Mouse (Mus musculus) olfactory bulb, adult 2 months (tissue): ENCODE measurements at regions not wholly inside any gene's neighbourhood (a gene's known extent, or its start where the extent isn't known, plus 50 kb on each side); places are given as distances from the start of the nearest gene placed in this dataset.

Experiments used
- H3K27ac ChIP-seq: fragments of 200-500 bp; 2 replicates; pipeline ENCODE4 v1.5.1; 2012; ENCODE audit warnings: low read depth, low read length; ENCODE audit not compliant: insufficient read depth
- H3K4me1 ChIP-seq: fragments of 200-500 bp; 2 replicates; pipeline ENCODE4 v1.6.1; 2012; ENCODE audit warnings: low read length; ENCODE audit not compliant: control insufficient read depth, insufficient read depth
- H3K4me3 ChIP-seq: fragments of 200-500 bp; 2 replicates; pipeline ENCODE4 v1.5.1; 2012; ENCODE audit warnings: mild to moderate bottlenecking, low read depth, low read length, moderate library complexity; ENCODE audit not compliant: insufficient read depth
- CTCF ChIP-seq: fragments of 200-500 bp; IDR thresholded peaks from 2 replicates; pipeline ENCODE4 v1.5.1; 2012; ENCODE audit warnings: low read depth, mild to moderate bottlenecking, low read length, moderate library complexity; ENCODE audit not compliant: insufficient read depth
- POLR2A ChIP-seq: fragments of 200-500 bp; IDR thresholded peaks from 2 replicates; pipeline ENCODE4 v1.6.1; 2012; ENCODE audit warnings: mild to moderate bottlenecking, low read depth, low read length, moderate library complexity; ENCODE audit not compliant: insufficient read depth
- WGBS: fragments of 180-500 bp; shearing (Covaris S2); methylation state at CpG from one replicate; pipeline ENCODE4 v1.1.7; 2018; 5-methylcytosine and 5-hydroxymethylcytosine counted together

GRCm38 (mm10) chr2:117440801-117441281, 98.0 kb upstream of the Rasgrp1 start:
- H3K4me3 ChIP-seq, result no peak overlapping the region
- WGBS, result 88% methylated on average over 7 of the region's 7 CpGs

GRCm38 (mm10) chr2:117442862-117443261, 100.1 kb upstream of the Rasgrp1 start:
- 90% methylated on average over 4 of the region's 4 CpGs for WGBS
- peaks cover 4% of the 10 kb centered on the region for H3K4me1 ChIP-seq
- no peak overlapping the region for H3K27ac ChIP-seq
- H3K4me3 ChIP-seq, result no peak overlapping the region
- TF ChIP-seq CTCF (no peak), POLR2A (no peak)

More at GRCm38 (mm10) chr2:117440801-117441281, 98.0 kb upstream of the Rasgrp1 start:
- TF ChIP-seq CTCF (no peak), POLR2A (no peak)
- Histone ChIP-seq H3K27ac (no peak overlapping the region), H3K4me1 (peaks cover 8% of the 10 kb centered on the region)

- H3K4me3 ChIP-seq, result no peak overlapping the region
- WGBS, result 30% methylated on average over 5 of the region's 5 CpGs
- TF ChIP-seq POLR2A (no peak), CTCF (peak; percentile 48; the same call in 1 of the 2 replicates)
- H3K27ac ChIP-seq, result no peak overlapping the region
- no peaks in the 10 kb centered on the region for H3K4me1 ChIP-seq
Measured at GRCm38 (mm10) chr2:117444671-117445070, 101.9 kb upstream of the Rasgrp1 start.

DNA sequence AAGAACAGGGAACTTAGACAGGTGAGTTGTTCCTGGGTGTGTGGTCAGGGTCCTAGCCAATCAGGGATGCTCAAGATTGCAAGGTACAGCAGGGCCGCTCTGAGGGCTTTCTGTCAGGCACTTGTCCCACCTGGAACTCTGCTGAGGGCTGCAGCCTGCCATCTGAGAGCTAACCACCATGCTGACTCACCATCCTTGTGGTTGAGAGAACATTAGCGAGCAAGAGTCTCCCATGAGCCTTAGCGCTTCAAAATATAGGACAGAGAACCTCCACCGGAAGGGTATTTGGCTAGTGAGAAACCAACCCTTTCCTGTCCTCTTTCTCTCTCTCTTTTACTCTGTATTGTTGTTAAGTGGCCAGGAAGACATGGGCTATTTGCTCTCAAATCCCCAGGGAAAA, 104.1 kb upstream of the Rasgrp1 start:
- H3K4me1 ChIP-seq, result no peaks in the 10 kb centered on the region
- no peak overlapping the region for H3K27ac ChIP-seq
- no peak overlapping the region for H3K4me3 ChIP-seq
- WGBS, result 84% methylated on average over 4 of the region's 4 CpGs
- TF ChIP-seq POLR2A, result no peak
- TF ChIP-seq CTCF, result no peak

- H3K27ac ChIP-seq, result no peak overlapping the region
- H3K4me1 ChIP-seq, result no peaks in the 10 kb centered on the region
- 55% methylated on average over 7 of the region's 7 CpGs for WGBS
- no peak overlapping the region for H3K4me3 ChIP-seq
- TF ChIP-seq POLR2A (no peak), CTCF (no peak)
Measured at GRCm38 (mm10) chr2:117450172-117450865, 107.5 kb upstream of the Rasgrp1 start.

DNA sequence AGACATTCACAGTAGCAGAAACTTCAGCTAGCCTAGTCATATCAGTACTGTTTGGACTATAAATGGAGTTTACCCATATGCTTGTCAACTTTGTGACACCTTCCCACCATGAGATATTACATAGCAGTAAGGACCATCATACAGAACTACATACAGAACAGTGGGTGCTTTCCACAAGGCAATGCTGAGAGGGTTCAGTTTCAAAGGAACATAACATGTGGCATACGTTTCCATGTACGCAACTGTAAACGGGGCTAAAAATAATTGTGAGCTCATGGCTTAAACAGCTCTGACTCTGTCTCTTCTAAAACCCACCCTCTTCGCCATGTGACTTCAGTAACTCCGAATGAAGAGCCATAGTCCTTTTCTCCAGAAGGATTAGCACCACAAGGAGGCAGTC, 109.0 kb upstream of the Rasgrp1 start:
- WGBS, result 46% methylated on average over 5 of the region's 5 CpGs
- no peaks in the 10 kb centered on the region for H3K4me1 ChIP-seq
- TF ChIP-seq POLR2A, result no peak
- TF ChIP-seq CTCF, result no peak
- H3K4me3 ChIP-seq, result no peak overlapping the region
- no peak overlapping the region for H3K27ac ChIP-seq

DNA sequence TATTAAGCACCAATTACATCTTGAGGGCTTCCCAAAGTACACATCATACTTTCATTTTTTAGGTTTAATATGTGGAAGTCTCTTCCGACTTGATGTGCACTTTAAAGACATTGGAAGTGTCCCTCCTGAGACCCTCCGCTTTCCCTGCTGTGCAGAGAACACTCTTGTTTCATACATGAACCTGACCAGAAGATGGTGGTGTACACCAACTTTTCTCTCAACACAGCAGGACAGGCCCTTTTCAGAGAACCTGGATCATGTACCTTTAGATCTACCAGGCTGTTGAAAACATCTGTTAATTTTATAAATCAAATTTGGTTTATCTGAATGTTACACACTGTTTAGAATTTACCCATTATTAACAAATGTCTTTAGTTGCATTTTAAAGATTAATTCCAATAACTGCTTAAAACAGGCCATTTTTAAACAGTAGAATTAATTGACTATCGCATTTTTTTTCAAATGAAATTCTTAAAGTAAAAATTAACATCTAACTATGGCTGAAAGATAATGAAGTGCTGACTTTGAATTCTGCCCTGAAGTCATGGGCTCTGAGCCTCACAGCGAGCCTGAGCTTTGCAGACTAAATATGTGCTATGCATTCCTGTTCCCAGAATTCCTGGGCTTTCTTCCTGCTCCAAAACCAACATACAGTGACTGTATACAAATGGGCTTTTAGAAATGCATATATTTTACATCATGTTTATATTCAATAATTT, 112.4 kb upstream of the Rasgrp1 start:
- TF ChIP-seq CTCF (no peak), POLR2A (no peak)
- 82% methylated on average over 4 of the region's 4 CpGs for WGBS

GRCm38 (mm10) chr2:117455740-117456455, 113.1 kb upstream of the Rasgrp1 start:
- WGBS, result 77% methylated on average over 7 of the region's 7 CpGs
- no peak overlapping the region for H3K4me3 ChIP-seq
- no peaks in the 10 kb centered on the region for H3K4me1 ChIP-seq
- no peak for TF ChIP-seq CTCF
- no peak for TF ChIP-seq POLR2A
- H3K27ac ChIP-seq, result no peak overlapping the region

More for the DNA sequence above, 112.4 kb upstream of the Rasgrp1 start:
- no peak overlapping the region for H3K4me3 ChIP-seq
- H3K27ac ChIP-seq, result no peak overlapping the region
- no peaks in the 10 kb centered on the region for H3K4me1 ChIP-seq

GRCm38 (mm10) chr2:117456456-117457020, 113.7 kb upstream of the Rasgrp1 start:
- TF ChIP-seq POLR2A (no peak), CTCF (no peak)
- no peak overlapping the region for H3K27ac ChIP-seq
- no peaks in the 10 kb centered on the region for H3K4me1 ChIP-seq
- H3K4me3 ChIP-seq, result no peak overlapping the region
- 77% methylated on average over 13 of the region's 13 CpGs for WGBS
